Mouse (Mus musculus): Measurements from ENCODE around the gene Crlf2. TPM values are rescaled to one million over a fixed set of nuclear protein-coding genes. Genes with fewer than 3 reads are reported as not detected.

Gene Crlf2
- polyA plus RNA-seq, 1 experiment from 2014 or later = 4.5 TPM

Other genes starting within 250 kb of the Crlf2 start
- not detected in 2 replicates for gene Vmn2r16, start 228.8 kb downstream of the Crlf2 start, polyA plus RNA-seq (2016; fragmentation: Nextera tagmentation; extraction: Ambion mirVana)
- not detected in 2 replicates for gene Vmn2r17, start 139.3 kb downstream of the Crlf2 start, polyA plus RNA-seq (2016; fragmentation: Nextera tagmentation; extraction: Ambion mirVana)
- 2.2 and 2.6 TPM in 2 replicates for gene 5430403G16Rik, start 132.0 kb upstream of the Crlf2 start, polyA plus RNA-seq (2016; fragmentation: Nextera tagmentation; extraction: Ambion mirVana)
- gene 4930522L14Rik, start 192.9 kb upstream of the Crlf2 start, polyA plus RNA-seq (2016; fragmentation: Nextera tagmentation; extraction: Ambion mirVana) = 6.2 and 6.4 TPM in 2 replicates